Mouse (Mus musculus) spleen, adult 12 weeks (tissue): ENCODE data around the gene Nusap1.
"Not testable (repeated sequence)": the region's sequence is repeated elsewhere in the genome, so short reads cannot be mapped to it uniquely, and the experiment has no call there.

Experiments used
- DNase-seq: peaks from one replicate; pipeline ENCODE4 v3.0.0; 2022; ENCODE audit warnings: low spot score

The Nusap1 gene

DNA sequence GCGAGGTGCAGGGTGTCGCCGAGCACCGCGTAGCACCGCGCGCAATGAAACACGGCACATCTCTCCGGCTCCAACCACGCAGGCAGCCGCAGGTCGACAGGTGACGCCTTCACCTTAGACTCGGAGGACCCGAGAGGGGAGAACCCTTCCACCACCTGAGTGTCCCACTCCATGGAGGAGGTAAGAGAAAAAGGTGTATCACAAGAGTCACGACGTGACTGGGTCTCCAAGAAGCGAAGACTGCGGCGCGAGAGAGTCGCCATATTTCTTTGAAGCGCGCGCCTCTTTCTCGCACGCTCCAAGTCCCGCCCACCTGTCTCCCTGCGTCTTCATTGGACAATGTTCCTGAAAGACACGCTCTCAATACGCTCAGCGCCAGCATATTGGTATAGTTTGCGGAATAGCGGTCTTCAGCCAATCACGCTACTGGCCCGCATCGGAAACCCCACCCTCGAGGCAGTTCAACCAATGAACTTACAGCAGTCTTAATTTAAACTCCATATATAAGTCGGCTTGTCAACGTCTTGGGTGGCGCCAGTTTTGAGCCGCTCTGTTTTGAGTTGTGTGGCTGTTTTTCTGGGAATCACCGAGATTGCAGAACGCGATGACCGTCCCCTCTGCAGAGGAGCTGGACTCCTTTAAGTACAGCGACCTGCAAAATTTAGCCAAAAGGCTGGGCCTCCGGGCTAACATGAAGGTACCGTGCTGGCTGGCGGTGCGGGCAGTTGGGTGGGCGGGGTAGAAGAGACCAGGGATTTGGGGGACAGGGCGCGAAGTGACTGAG is at the start of gene Nusap1, which contains the start of gene Oip5:
Nusap1 (plus strand) TSS at position 100 of the 784 bp plus-strand sequence.
Oip5 (minus strand) TSS at position 271 of the 784 bp plus-strand sequence.
- peak; percentile 88 for DNase-seq

GRCm38 (mm10) chr2:119572471-119572870 is 45.6 kb upstream of the Nusap1 start:
- no peak for DNase-seq

DNA sequence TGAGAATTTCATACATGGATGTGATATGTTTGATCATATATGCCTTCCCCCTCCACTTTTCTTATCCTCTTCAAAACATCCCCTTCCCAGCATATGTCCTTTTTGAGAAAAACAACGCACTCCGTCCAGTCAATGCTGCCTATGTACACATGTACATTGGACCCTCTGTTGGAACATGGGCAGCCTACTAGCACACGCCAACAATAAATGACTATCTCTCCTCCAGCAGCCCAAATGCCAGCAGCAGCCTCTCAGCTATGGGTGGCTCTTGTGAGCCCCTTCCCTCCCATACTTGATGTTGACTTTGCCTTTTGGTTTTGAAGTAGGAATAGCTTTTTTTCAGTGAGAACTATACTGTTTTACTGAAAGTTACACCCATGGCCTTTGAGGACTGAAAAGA is 36.5 kb upstream of the Nusap1 start:
- no peak for DNase-seq

DNA sequence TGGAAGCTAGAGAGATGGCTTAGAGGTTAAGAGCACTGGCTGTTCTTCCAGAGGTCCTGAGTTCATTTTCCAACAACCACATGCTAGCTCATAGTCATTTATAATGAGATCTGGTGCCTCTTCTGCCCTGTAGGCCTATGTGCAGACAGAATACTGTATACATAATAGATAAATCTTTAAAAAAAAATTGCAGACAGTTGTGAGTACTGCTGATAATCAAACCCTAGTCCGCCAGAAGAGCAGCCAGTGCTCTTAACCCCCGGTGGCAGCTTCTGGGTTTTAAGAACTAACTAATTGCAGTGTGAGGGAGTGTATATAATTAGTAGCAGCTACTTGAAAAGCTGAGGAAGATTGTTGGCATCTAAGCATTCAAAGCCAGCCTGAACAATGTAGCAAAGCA is 34.7 kb upstream of the Nusap1 start:
- DNase-seq, result no peak

DNA sequence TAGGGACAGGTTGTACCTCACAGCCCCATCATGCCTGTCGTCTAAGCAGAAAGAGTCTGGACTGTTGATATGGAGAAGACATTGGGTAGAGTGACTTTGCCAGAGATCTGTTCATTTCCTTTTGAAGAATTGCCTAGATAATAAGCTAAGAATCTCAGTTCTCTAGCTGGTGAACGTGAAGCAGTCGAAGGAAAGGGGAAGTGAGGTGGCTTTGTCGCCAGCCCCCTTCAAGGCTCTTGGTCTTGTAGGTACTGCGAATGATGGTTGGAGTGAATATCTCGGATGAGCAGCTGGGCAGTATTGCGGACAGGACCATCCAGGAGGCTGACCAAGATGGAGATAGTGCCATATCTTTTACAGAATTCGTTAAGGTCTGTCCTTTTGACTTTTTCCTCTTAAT is 33.8 kb upstream of the Nusap1 start:
- DNase-seq, result no peak

DNA sequence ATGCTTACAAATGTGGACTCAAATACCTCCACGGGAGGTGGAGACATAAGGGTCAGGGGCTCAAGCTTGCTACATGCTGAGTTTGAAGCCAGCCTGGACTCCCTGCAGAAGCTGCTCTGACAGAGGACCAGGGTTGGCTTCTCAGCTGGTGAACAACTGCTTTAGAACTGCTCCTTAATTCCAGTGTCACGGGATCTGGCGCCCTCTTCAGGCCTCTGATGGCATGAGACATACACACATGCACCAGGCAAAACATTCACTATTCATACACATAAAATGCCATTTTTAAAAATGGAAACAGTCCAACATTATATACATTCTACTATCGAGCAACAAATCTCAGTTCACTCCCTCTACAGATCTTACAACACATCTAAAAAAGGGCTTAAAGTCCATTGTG is 30.7 kb upstream of the Nusap1 start:
- DNase-seq, result peak; percentile 47

DNA sequence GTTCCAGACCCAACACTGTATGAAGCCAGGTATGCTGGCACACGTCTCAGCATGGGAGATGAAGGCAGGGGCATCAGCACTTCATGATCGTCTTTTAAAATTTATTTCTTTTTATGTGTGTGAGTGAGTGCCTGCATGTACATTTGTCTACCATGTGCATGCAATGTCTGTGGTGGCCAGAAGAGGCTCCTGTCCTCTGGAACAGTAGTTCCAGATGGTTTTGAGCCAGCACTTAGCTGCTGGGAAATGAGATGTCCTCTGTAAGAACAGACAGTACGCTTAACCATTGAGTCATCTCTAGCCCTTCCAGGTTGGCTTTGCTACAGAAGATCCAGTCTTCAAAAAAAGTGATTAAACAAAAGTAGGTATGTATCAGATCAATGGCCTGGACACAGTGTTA is 26.9 kb upstream of the Nusap1 start:
- no peak for DNase-seq

- DNase-seq, result no peak
Measured at GRCm38 (mm10) chr2:119593765-119594112, 24.4 kb upstream of the Nusap1 start.

GRCm38 (mm10) chr2:119594113-119594981 is 23.8 kb upstream of the Nusap1 start:
- DNase-seq, result peak; percentile 89

- DNase-seq, result no peak
Measured at GRCm38 (mm10) chr2:119595308-119595707, 22.8 kb upstream of the Nusap1 start.

DNA sequence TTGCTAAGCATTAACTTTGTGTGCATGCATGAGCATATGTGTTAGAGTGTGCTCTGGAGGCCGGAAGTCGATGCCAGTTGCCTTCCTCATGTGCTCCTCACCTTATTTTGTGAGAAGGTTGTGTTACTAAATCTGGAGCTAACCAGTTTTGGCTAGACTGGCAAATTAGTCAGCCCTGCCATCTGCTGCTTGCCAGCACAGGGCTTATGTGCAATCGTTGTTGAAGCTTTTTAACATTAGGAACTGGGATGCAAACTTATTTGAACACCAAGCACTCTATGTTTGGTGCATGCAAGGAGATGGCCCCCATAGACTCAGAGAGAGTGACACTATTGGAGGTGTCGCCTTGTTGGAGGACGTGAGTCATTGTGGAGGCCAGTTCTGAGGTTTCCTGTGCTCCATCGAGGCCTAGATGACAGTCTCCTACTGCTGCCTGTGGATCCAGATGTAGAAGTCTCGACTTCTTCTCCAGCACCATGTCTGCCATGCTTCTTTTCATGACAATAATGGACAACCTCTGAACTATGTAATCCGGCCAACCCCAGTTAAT is 21.2 kb upstream of the Nusap1 start:
- no peak for DNase-seq

DNA sequence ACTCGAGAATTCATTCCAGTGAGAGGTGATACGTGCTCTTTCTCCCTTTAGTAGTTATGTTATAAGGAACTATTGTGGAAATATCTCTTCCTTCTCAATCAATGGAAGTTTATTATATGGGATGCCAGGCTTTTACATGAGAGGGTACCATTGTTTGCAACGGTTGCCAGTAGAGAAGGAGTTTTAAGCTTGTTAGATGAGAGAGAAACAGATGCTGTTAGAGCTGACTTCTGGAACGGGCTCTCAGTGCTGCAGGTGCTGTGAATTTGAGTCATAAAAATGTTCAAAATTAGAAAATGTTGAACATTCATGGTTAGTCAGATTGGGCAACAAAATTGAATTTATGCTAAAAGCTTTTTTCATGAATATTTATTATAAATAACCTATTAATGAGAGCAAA is 17.1 kb upstream of the Nusap1 start:
- no peak for DNase-seq

- not testable (repeated sequence) for DNase-seq
Measured at GRCm38 (mm10) chr2:119601575-119601974, 16.5 kb upstream of the Nusap1 start.

GRCm38 (mm10) chr2:119602488-119602887 is 15.6 kb upstream of the Nusap1 start:
- DNase-seq, result no peak

GRCm38 (mm10) chr2:119603909-119604308 is 14.2 kb upstream of the Nusap1 start:
- no peak for DNase-seq

- DNase-seq, result peak; percentile 63
Measured at GRCm38 (mm10) chr2:119605361-119605973, 12.6 kb upstream of the Nusap1 start.

DNA sequence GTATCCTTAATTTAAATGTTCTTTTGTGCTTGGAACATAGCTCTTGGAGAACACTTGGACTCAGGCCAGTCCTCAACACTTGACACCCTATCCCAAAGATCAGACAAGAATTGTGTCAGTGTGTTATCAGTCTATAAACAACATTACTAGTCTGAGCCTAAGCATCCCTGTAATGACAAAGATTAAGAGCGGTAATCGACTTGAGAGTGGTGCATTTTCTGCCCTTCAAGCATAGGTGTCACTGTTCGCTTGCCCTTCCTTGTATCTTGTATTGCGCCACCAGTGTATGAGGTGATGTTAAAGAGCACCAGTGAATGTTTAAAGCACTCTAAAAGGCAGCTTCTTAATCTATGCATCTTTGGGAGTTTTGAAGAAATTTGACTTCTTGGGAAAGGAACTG is 11.1 kb upstream of the Nusap1 start:
- DNase-seq, result no peak

GRCm38 (mm10) chr2:119617841-119618198 is 278 bp upstream of the Nusap1 start:
- no peak for DNase-seq

DNA sequence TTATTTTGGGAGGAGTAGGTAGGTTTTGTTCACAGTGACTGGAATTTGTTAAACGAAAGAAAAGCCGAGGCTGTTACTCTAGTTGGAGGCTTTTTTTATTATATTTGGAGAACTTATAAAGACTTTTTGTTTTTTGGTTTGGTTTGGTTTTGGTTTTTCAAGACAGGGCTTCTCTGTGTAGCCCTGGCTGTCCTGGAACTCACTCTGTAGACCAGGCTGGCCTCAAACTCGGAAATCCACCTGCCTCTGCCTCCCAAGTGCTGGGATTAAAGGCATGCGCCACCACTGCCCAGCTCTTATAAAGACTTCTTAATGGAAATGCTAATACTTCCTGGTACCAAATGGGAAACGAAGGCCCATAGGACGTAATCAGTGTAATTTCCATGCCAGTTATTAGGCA is 904 bp downstream of the Nusap1 start:
- DNase-seq, result not testable (repeated sequence)

DNA sequence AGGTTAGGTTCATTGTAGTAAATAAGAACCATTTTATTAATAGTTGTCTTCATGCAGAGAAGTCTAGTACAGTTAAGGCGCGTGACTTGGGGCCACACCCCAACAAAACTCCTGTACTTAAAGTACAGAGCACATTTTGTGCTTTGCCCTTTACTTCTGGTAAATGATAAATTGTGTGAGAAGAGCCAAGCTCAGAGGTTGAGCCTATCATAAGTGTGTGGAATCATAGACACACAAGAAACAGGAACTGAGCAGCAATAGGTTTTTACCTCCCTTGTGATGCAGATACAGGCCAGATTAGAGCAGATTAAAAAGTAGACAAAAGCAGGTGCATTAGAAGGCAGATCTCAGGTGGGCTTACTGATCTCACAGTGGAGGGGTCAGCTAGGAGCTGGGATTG is 3.2 kb downstream of the Nusap1 start:
- no peak for DNase-seq

GRCm38 (mm10) chr2:119636781-119637180 is 18.7 kb downstream of the Nusap1 start:
- no peak for DNase-seq

DNA sequence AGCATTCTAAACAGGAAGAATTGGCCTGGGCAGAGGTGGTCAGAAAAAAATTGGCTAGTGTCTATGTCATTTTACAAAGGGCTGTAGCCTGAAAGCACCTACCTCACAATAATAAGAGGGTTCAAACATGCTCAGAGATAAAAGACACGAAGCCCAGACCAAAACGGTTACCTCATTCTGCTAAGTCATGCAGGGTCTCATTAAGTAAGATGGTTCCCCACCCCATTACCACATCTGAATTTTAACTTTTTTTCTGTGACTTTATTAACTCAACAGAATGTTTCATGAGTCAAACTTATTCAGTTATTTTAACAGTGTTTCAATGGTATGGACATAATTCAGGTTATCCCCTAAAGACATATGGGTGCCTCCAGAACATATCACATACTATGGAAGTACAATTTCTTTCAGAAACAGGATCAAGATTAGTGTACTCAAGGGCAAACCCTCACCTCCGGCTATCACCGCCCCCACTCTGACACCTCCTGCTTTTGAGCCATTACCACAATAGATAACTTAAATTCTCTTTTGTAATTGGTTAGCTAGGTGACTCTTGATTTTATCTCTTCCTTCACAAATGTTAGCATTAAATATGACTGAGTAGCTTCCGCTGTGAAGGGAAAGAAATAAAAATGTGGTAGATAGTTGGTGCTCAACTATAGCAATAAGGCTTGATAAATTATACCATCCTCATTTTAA is 23.3 kb downstream of the Nusap1 start:
- no peak for DNase-seq
